In the genomic region with DNA sequence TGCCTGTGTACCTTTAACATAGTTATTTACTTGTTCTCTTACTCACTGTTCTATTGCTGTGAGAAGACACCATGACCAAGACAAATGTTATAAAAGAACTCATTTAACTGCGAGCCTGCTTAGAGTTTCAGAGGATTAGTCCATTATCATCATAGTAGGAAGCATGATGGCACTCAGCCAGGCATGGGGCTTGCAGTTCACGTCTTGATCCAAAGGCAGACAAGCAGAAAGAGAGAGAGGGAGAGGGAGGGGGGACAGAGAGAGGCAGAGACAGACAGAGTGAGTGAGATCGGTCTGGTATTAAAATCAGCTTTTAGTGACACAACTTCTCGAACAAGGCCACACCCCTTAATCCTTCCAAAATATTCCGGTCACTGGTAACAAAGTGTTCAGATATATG, we compare ENCODE assay signal across 16 mouse cellular contexts.
A peak's percentile ranks its signal among the peaks of the same experiment; 100 is the strongest.
DNase-seq lines count a peak whose midpoint lies in the region; ATAC-seq lines count a peak whose summit lies in the region.
"Had no signal": no experiment of that assay in that cellular context is flagged by ENCODE, and none has a peak within 500 bp of the region (broad histone marks: within the 10 kb centered on the region; RNA-seq: fewer than 3 reads in every experiment).

No protein-coding gene starts in this region.

- H3K36me3 ChIP-seq in forebrain, embryonic 14.5 days (ENCODE audit: control insufficient read depth, insufficient read depth, low read length) = no peaks in the 10 kb centered on the region
- H3K36me3 ChIP-seq in forebrain, embryonic 12.5 days (replicated peaks) = no peaks in the 10 kb centered on the region
- H3K36me3 ChIP-seq in midbrain, embryonic 11.5 days (ENCODE audit: control insufficient read depth, insufficient read depth, low read length) = no peaks in the 10 kb centered on the region
- no peaks in the 10 kb centered on the region for H3K36me3 ChIP-seq in midbrain, embryonic 15.5 days (replicated peaks)
- H3K36me3 ChIP-seq: embryonic facial prominence, embryonic 10.5 days; forebrain, embryonic 15.5 days; heart, embryonic 13.5 days had no signal

- H3K9me3 ChIP-seq in forebrain, embryonic 14.5 days (replicated peaks; ENCODE audit: control insufficient read depth, low read length) = no peaks in the 10 kb centered on the region
- H3K9me3 ChIP-seq in forebrain, embryonic 12.5 days = no peaks in the 10 kb centered on the region
- no peaks in the 10 kb centered on the region for H3K9me3 ChIP-seq in midbrain, embryonic 11.5 days (ENCODE audit: control insufficient read depth, low read length)
- H3K9me3 ChIP-seq in midbrain, embryonic 15.5 days = no peaks in the 10 kb centered on the region
- H3K9me3 ChIP-seq: forebrain, embryonic 15.5 days; heart, embryonic 13.5 days had no signal

- H3K4me2 ChIP-seq in forebrain, embryonic 14.5 days (ENCODE audit: low read length) = no peak overlapping the region
- H3K4me2 ChIP-seq in forebrain, embryonic 12.5 days = no peak overlapping the region
- H3K4me2 ChIP-seq in midbrain, embryonic 11.5 days = no peak overlapping the region
- H3K4me2 ChIP-seq in midbrain, embryonic 15.5 days = no peak overlapping the region
- H3K4me2 ChIP-seq: forebrain, embryonic 15.5 days; heart, embryonic 13.5 days had no signal

- DNase-seq in forebrain, embryonic 14.5 days (ENCODE audit: low spot score) = peak; percentile 29
- no peak for DNase-seq in midbrain, embryonic 11.5 days (ENCODE audit: low spot score, missing footprints)
- peak; percentile 6 for DNase-seq in retina, postnatal 1 day
- DNase-seq in retina, embryonic 14.5 days (ENCODE audit: low spot score) = no peak
- DNase-seq: adrenal gland, adult 2 months; adrenal gland, postnatal 25 days; cerebellum, adult 9-10 months; gastrocnemius, postnatal 36 days; heart, adult 11 months; heart, postnatal 36 days had no signal

- no peak overlapping the region for H3K4me3 ChIP-seq in forebrain, embryonic 14.5 days (ENCODE audit: low read depth, low read length)
- H3K4me3 ChIP-seq in forebrain, embryonic 12.5 days (replicated peaks) = no peak overlapping the region
- H3K4me3 ChIP-seq in midbrain, embryonic 11.5 days (ENCODE audit: low read depth, low read length) = no peak overlapping the region
- H3K4me3 ChIP-seq in midbrain, embryonic 15.5 days = no peak overlapping the region
- H3K4me3 ChIP-seq: embryonic facial prominence, embryonic 10.5 days; forebrain, embryonic 15.5 days; heart, embryonic 13.5 days had no signal

- no peaks in the 10 kb centered on the region for H3K4me1 ChIP-seq in forebrain, embryonic 14.5 days (ENCODE audit: control insufficient read depth, insufficient read depth, low read length)
- H3K4me1 ChIP-seq in forebrain, embryonic 12.5 days = no peaks in the 10 kb centered on the region
- H3K4me1 ChIP-seq in midbrain, embryonic 11.5 days (ENCODE audit: control insufficient read depth, insufficient read depth, low read length) = no peaks in the 10 kb centered on the region
- no peaks in the 10 kb centered on the region for H3K4me1 ChIP-seq in midbrain, embryonic 15.5 days
- H3K4me1 ChIP-seq: embryonic facial prominence, embryonic 10.5 days; forebrain, embryonic 15.5 days; heart, embryonic 13.5 days had no signal

- H3K27me3 ChIP-seq in forebrain, embryonic 14.5 days (replicated peaks; ENCODE audit: control insufficient read depth, insufficient read depth, low read length) = no peaks in the 10 kb centered on the region
- no peaks in the 10 kb centered on the region for H3K27me3 ChIP-seq in forebrain, embryonic 12.5 days
- no peaks in the 10 kb centered on the region for H3K27me3 ChIP-seq in midbrain, embryonic 11.5 days (ENCODE audit: control insufficient read depth, insufficient read depth, low read length)
- H3K27me3 ChIP-seq in midbrain, embryonic 15.5 days (replicated peaks) = no peaks in the 10 kb centered on the region
- H3K27me3 ChIP-seq: CH12.LX; forebrain, embryonic 15.5 days; heart, embryonic 13.5 days had no signal

- no peak overlapping the region for H3K27ac ChIP-seq in forebrain, embryonic 14.5 days (ENCODE audit: low read depth, low read length)
- H3K27ac ChIP-seq in forebrain, embryonic 12.5 days = no peak overlapping the region
- H3K27ac ChIP-seq in midbrain, embryonic 11.5 days (ENCODE audit: low read depth, low read length) = no peak overlapping the region
- no peak overlapping the region for H3K27ac ChIP-seq in midbrain, embryonic 15.5 days
- H3K27ac ChIP-seq: embryonic facial prominence, embryonic 10.5 days; forebrain, embryonic 15.5 days; heart, embryonic 13.5 days had no signal

- ATAC-seq in forebrain, embryonic 14.5 days = no peak
- no peak for ATAC-seq in forebrain, embryonic 12.5 days (ENCODE audit: low FRiP score)
- peak; percentile 40; the same call in 1 of the 2 replicates for ATAC-seq in midbrain, embryonic 11.5 days (ENCODE audit: low FRiP score)
- no peak for ATAC-seq in midbrain, embryonic 15.5 days (replicated peaks)
- ATAC-seq: forebrain, embryonic 15.5 days had no signal

- H3K9ac ChIP-seq in forebrain, embryonic 14.5 days (ENCODE audit: low read length) = no peak overlapping the region
- no peak overlapping the region for H3K9ac ChIP-seq in forebrain, embryonic 12.5 days
- H3K9ac ChIP-seq in midbrain, embryonic 11.5 days (ENCODE audit: low read length) = no peak overlapping the region
- H3K9ac ChIP-seq in midbrain, embryonic 15.5 days = no peak overlapping the region
- H3K9ac ChIP-seq: forebrain, embryonic 15.5 days; heart, embryonic 13.5 days had no signal

- 53% methylated on average over 5 of the region's 5 CpGs for WGBS in forebrain, embryonic 14.5 days
- WGBS in forebrain, embryonic 12.5 days = 65% methylated on average over 5 of the region's 5 CpGs
- 58% methylated on average over 5 of the region's 5 CpGs for WGBS in midbrain, embryonic 11.5 days
- WGBS in midbrain, embryonic 15.5 days = 44% methylated on average over 5 of the region's 5 CpGs

Comparison
In these comparisons a context has a peak if more than half of its experiments do, and no peak if none do; other contexts are left out.
1. DNase-seq: peak in forebrain, embryonic 14.5 days (single experiment) and retina, postnatal 1 day (single experiment); none in midbrain, embryonic 11.5 days (single experiment) and retina, embryonic 14.5 days (single experiment).